Mouse (Mus musculus) liver, embryonic 13.5 days (tissue): ENCODE measurements around the gene Spo11. TPM values are rescaled to one million over a fixed set of nuclear protein-coding genes. Genes with fewer than 3 reads are reported as not detected.

Experiments
- ATAC-seq: fragments of 200-750 bp; cut with Nextera tagmentation; 2 replicates; pipeline ENCODE4 v1.8.0; 2017; ENCODE audit warnings: low read depth, mild to moderate bottlenecking, moderate number of reproducible peaks, moderate library complexity
- DNase-seq: peaks from one replicate; pipeline ENCODE4 v3.0.0; 2022
- H3K27ac ChIP-seq: fragments of 300-500 bp; sonication (generic); 2 replicates; pipeline ENCODE4 v1.5.1; 2015; ENCODE audit warnings: moderate library complexity, mild to moderate bottlenecking, inconsistent platforms
- H3K27me3 ChIP-seq: fragments of 300-500 bp; sonication (generic); 2 replicates; pipeline ENCODE4 v1.6.1; 2015; ENCODE audit warnings: mild to moderate bottlenecking, inconsistent platforms
- H3K36me3 ChIP-seq: fragments of 300-500 bp; sonication (generic); 2 replicates; pipeline ENCODE4 v1.6.1; 2015; ENCODE audit warnings: mild to moderate bottlenecking, inconsistent platforms
- H3K4me1 ChIP-seq: fragments of 300-500 bp; sonication (generic); replicated peaks from 2 replicates; pipeline ENCODE4 v1.6.1; 2015; ENCODE audit warnings: inconsistent platforms
- H3K4me2 ChIP-seq: fragments of 300-500 bp; sonication (generic); 2 replicates; pipeline ENCODE4 v1.6.1; 2015; ENCODE audit warnings: inconsistent platforms, mild to moderate bottlenecking, moderate library complexity
- H3K4me3 ChIP-seq: fragments of 300-500 bp; sonication (generic); replicated peaks from 2 replicates; pipeline ENCODE4 v1.5.1; 2015; ENCODE audit warnings: mild to moderate bottlenecking, inconsistent platforms
- H3K9ac ChIP-seq: fragments of 300-500 bp; sonication (generic); 2 replicates; pipeline ENCODE4 v1.6.1; 2015; ENCODE audit warnings: mild to moderate bottlenecking, inconsistent platforms
- H3K9me3 ChIP-seq: fragments of 300-500 bp; sonication (generic); replicated peaks from 2 replicates; pipeline ENCODE4 v1.6.1; 2016; ENCODE audit warnings: inconsistent platforms
- WGBS: fragments of 180-500 bp; shearing (Covaris S2); methylation state at CpG from one replicate; pipeline ENCODE4 v1.1.7; 2015; ENCODE audit not compliant: insufficient replicate concordance; 5-methylcytosine and 5-hydroxymethylcytosine counted together
- polyA plus RNA-seq: library from polyadenylated mRNA; unstranded; fragments of >200 nt; fragmentation: Nextera tagmentation; extraction: Ambion mirVana; gene quantifications from 2 replicates; pipeline ENCODE4 v1.2.1, GENCODE M21; 2015

The Spo11 gene
- 0.08 TPM in 1 of 2 replicates, not detected in the other for polyA plus RNA-seq

GRCm38 (mm10) chr2:172977409-172978130 lies at the start of gene Spo11:
Gene Spo11, plus strand, starts transcription at chr2:172977700.
- no peaks in the 10 kb centered on the region for H3K27me3 ChIP-seq
- no peak within 1 kb of the TSS for H3K9ac ChIP-seq
- ATAC-seq = no peak
- DNase-seq = no peak
- H3K27ac ChIP-seq = no peak within 1 kb of the TSS
- 0 out of 2 replicates have a peak within 1 kb of the TSS, but pooled peaks have one; percentile 4 for H3K4me3 ChIP-seq
- peaks cover 23% of the 10 kb centered on the region for H3K4me1 ChIP-seq
- no peaks in the 10 kb centered on the region for H3K36me3 ChIP-seq
- H3K9me3 ChIP-seq = 0 out of 2 replicates have a peak, but pooled peaks cover 4% of the 10 kb centered on the region
- 16% methylated on average over 14 of the region's 14 CpGs for WGBS
- H3K4me2 ChIP-seq = peak within 1 kb of the TSS; percentile 36

- H3K9ac ChIP-seq = no peak overlapping the region
- peaks cover 31% of the 10 kb centered on the region for H3K27me3 ChIP-seq
- H3K9me3 ChIP-seq = no peaks in the 10 kb centered on the region
- no peak overlapping the region for H3K27ac ChIP-seq
- no peak overlapping the region for H3K4me2 ChIP-seq
- WGBS = 72% methylated on average over 14 of the region's 14 CpGs
- DNase-seq = no peak
- no peak for ATAC-seq
- H3K36me3 ChIP-seq = no peaks in the 10 kb centered on the region
- peaks cover 13% of the 10 kb centered on the region for H3K4me1 ChIP-seq
- H3K4me3 ChIP-seq = no peak overlapping the region
These were observed 47.5 kb upstream of the Spo11 start for GRCm38 (mm10) chr2:172929905-172930436.

GRCm38 (mm10) chr2:172931137-172931898 lies 46.2 kb upstream of the Spo11 start:
- H3K36me3 ChIP-seq = no peaks in the 10 kb centered on the region
- H3K9me3 ChIP-seq = no peaks in the 10 kb centered on the region
- H3K4me2 ChIP-seq = no peak overlapping the region
- H3K27ac ChIP-seq = no peak overlapping the region
- H3K9ac ChIP-seq = no peak overlapping the region
- ATAC-seq (no peak), DNase-seq (no peak)
- no peak overlapping the region for H3K4me3 ChIP-seq
- H3K4me1 ChIP-seq = peaks cover 20% of the 10 kb centered on the region
- 66% methylated on average over 17 of the region's 17 CpGs for WGBS
- peaks cover 45% of the 10 kb centered on the region for H3K27me3 ChIP-seq

GRCm38 (mm10) chr2:172933631-172934419 lies 43.7 kb upstream of the Spo11 start:
- H3K4me3 ChIP-seq = no peak overlapping the region
- H3K27me3 ChIP-seq = peaks cover 70% of the 10 kb centered on the region
- no peak overlapping the region for H3K27ac ChIP-seq
- no peaks in the 10 kb centered on the region for H3K9me3 ChIP-seq
- ATAC-seq (no peak), DNase-seq (no peak)
- H3K9ac ChIP-seq = no peak overlapping the region
- no peaks in the 10 kb centered on the region for H3K36me3 ChIP-seq
- H3K4me1 ChIP-seq = peaks cover 32% of the 10 kb centered on the region
- WGBS = 7% methylated on average over 34 of the region's 34 CpGs
- peak overlapping the region; percentile 19 for H3K4me2 ChIP-seq

- peaks cover 32% of the 10 kb centered on the region for H3K4me1 ChIP-seq
- H3K36me3 ChIP-seq = no peaks in the 10 kb centered on the region
- no peak for ATAC-seq
- H3K9ac ChIP-seq = no peak overlapping the region
- DNase-seq = no peak
- H3K27ac ChIP-seq = no peak overlapping the region
- no peak overlapping the region for H3K4me3 ChIP-seq
- peak overlapping the region; percentile 19; the same call in 1 of the 2 replicates for H3K4me2 ChIP-seq
- H3K9me3 ChIP-seq = no peaks in the 10 kb centered on the region
- 18% methylated on average over 8 of the region's 8 CpGs for WGBS
- H3K27me3 ChIP-seq = peaks cover 76% of the 10 kb centered on the region
These were observed 43.1 kb upstream of the Spo11 start for GRCm38 (mm10) chr2:172934420-172934788.

GRCm38 (mm10) chr2:172934891-172935740 lies 42.4 kb upstream of the Spo11 start:
- Histone ChIP-seq H3K4me2 (no peak overlapping the region), H3K4me3 (no peak overlapping the region), H3K4me1 (peaks cover 38% of the 10 kb centered on the region), H3K9me3 (no peaks in the 10 kb centered on the region), H3K27me3 (peaks cover 83% of the 10 kb centered on the region), H3K36me3 (no peaks in the 10 kb centered on the region), H3K27ac (no peak overlapping the region), H3K9ac (no peak overlapping the region)
- DNase-seq (no peak), ATAC-seq (0 out of 2 replicates have a peak, but pooled peaks have one; percentile 21)
- 20% methylated on average over 30 of the region's 30 CpGs for WGBS

- no peak for DNase-seq
- Histone ChIP-seq H3K36me3 (no peaks in the 10 kb centered on the region), H3K4me1 (peaks cover 39% of the 10 kb centered on the region), H3K9ac (no peak overlapping the region), H3K27ac (no peak overlapping the region), H3K4me3 (no peak overlapping the region), H3K9me3 (no peaks in the 10 kb centered on the region), H3K4me2 (no peak overlapping the region), H3K27me3 (peaks cover 91% of the 10 kb centered on the region)
- 39% methylated on average over 12 of the region's 12 CpGs for WGBS
- no peak for ATAC-seq
These were observed 41.5 kb upstream of the Spo11 start for GRCm38 (mm10) chr2:172935776-172936562.

- Histone ChIP-seq H3K9me3 (no peaks in the 10 kb centered on the region), H3K4me2 (no peak overlapping the region), H3K4me1 (peaks cover 39% of the 10 kb centered on the region), H3K9ac (no peak overlapping the region), H3K4me3 (no peak overlapping the region), H3K27ac (no peak overlapping the region), H3K36me3 (no peaks in the 10 kb centered on the region), H3K27me3 (peaks cover 96% of the 10 kb centered on the region)
- no peak for ATAC-seq
- WGBS = 50% methylated on average over 5 of the region's 5 CpGs
- DNase-seq = no peak
These were observed 40.7 kb upstream of the Spo11 start for GRCm38 (mm10) chr2:172936844-172937243.

GRCm38 (mm10) chr2:172937326-172938190 lies 39.9 kb upstream of the Spo11 start:
- Histone ChIP-seq H3K9ac (no peak overlapping the region), H3K27ac (no peak overlapping the region), H3K9me3 (no peaks in the 10 kb centered on the region), H3K36me3 (no peaks in the 10 kb centered on the region), H3K4me1 (peaks cover 39% of the 10 kb centered on the region), H3K4me2 (no peak overlapping the region), H3K27me3 (peaks cover 99% of the 10 kb centered on the region), H3K4me3 (no peak overlapping the region)
- no peak for ATAC-seq
- no peak for DNase-seq
- 26% methylated on average over 12 of the region's 12 CpGs for WGBS
